Mouse (Mus musculus): Measurements from ENCODE around the gene Ubr4.

DNA sequence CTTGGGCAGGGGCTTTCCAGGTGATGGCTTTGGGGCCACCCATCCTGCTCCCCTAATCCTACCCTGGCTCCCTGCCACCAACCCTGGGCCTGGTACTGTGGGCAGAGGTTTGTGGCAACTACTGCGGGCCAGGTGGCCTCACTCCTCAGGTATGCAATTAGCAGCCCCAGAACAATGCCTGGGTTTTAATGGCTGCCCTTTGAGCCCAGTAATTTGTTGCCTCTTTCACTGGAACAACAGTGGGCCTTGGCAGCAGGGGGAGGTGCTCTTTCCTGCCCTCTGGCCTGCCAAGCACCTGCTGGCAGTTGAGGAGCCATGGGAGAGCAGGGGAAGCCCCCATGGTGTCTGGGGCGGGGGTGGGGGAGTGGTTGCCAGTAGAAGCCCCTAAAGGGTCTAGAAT lies 156.7 kb downstream of the Ubr4 start:
- no peak for TF ChIP-seq POLR2A (IDR thresholded peaks at IDR 0.05; ENCODE audit: borderline replicate concordance, control insufficient read depth, low read depth, low read length)
- TF ChIP-seq CTCF (IDR thresholded peaks at IDR 0.05; ENCODE audit: control insufficient read depth, insufficient read depth, low read length) = no peak

Data from bone marrow, adult 2 months (tissue).